Mouse (Mus musculus) kidney, postnatal 0 days (tissue): ENCODE results near the gene Zer1. TPM values are rescaled to one million over a fixed set of nuclear protein-coding genes. Genes with fewer than 3 reads are reported as not detected.

ENCODE experiments used
- ATAC-seq: fragments of 200-750 bp; cut with Nextera tagmentation; replicated peaks from 2 replicates; pipeline ENCODE4 v1.8.0; 2017; ENCODE audit warnings: low read depth, moderate number of reproducible peaks, moderate TSS enrichment, moderate library complexity; ENCODE audit not compliant: low FRiP score
- DNase-seq: peaks from one replicate; pipeline ENCODE4 v3.0.0-alpha.2; 2016; ENCODE audit warnings: low spot score
- H3K27ac ChIP-seq: fragments of 300-500 bp; sonication (generic); 2 replicates; pipeline ENCODE4 v1.5.1; 2014; ENCODE audit warnings: mild to moderate bottlenecking
- H3K27me3 ChIP-seq: fragments of 300-500 bp; sonication (generic); 2 replicates; pipeline ENCODE4 v1.6.1; 2014; ENCODE audit warnings: low read length, mixed read lengths; ENCODE audit not compliant: insufficient read depth
- H3K36me3 ChIP-seq: fragments of 300-500 bp; sonication (generic); 2 replicates; pipeline ENCODE4 v1.6.1; 2014; ENCODE audit warnings: low read length, mixed read lengths; ENCODE audit not compliant: insufficient read depth
- H3K4me1 ChIP-seq: fragments of 300-500 bp; sonication (generic); replicated peaks from 2 replicates; pipeline ENCODE4 v1.6.1; 2014; ENCODE audit warnings: antibody characterized with exemption, low read length, mixed read lengths; ENCODE audit not compliant: insufficient read depth
- H3K4me2 ChIP-seq: fragments of 300-500 bp; sonication (generic); 2 replicates; pipeline ENCODE4 v1.6.1; 2014; ENCODE audit warnings: mild to moderate bottlenecking, low read length, moderate library complexity, mixed read lengths
- H3K4me3 ChIP-seq: fragments of 300-500 bp; sonication (generic); replicated peaks from 2 replicates; pipeline ENCODE4 v1.5.1; 2014; ENCODE audit warnings: low read depth, low read length
- H3K9ac ChIP-seq: fragments of 300-500 bp; sonication (generic); 2 replicates; pipeline ENCODE4 v1.6.1; 2014; ENCODE audit warnings: low read depth, low read length
- H3K9me3 ChIP-seq: fragments of 300-500 bp; sonication (generic); replicated peaks from 2 replicates; pipeline ENCODE4 v1.6.1; 2016; ENCODE audit warnings: low read length, inconsistent platforms, mixed read lengths
- CTCF ChIP-seq: IDR thresholded peaks from 2 replicates; pipeline ENCODE4 v1.5.1; 2016; ENCODE audit warnings: antibody characterized with exemption, low read depth, mild to moderate bottlenecking, moderate library complexity
- WGBS: fragments of 180-500 bp; shearing (Covaris S2); extraction: QIAGEN DNeasy Blood & Tissue Kit; methylation state at CpG from one replicate; pipeline ENCODE4 v1.1.7; 2014; 5-methylcytosine and 5-hydroxymethylcytosine counted together
- polyA plus RNA-seq: library from polyadenylated mRNA; unstranded; fragments of >200 nt; fragmentation: Nextera tagmentation; extraction: Ambion mirVana; gene quantifications from 2 replicates; pipeline ENCODE4 v1.2.1, GENCODE M21; 2015

Gene Zer1
- polyA plus RNA-seq: 4.4 and 4.9 TPM in 2 replicates

DNA sequence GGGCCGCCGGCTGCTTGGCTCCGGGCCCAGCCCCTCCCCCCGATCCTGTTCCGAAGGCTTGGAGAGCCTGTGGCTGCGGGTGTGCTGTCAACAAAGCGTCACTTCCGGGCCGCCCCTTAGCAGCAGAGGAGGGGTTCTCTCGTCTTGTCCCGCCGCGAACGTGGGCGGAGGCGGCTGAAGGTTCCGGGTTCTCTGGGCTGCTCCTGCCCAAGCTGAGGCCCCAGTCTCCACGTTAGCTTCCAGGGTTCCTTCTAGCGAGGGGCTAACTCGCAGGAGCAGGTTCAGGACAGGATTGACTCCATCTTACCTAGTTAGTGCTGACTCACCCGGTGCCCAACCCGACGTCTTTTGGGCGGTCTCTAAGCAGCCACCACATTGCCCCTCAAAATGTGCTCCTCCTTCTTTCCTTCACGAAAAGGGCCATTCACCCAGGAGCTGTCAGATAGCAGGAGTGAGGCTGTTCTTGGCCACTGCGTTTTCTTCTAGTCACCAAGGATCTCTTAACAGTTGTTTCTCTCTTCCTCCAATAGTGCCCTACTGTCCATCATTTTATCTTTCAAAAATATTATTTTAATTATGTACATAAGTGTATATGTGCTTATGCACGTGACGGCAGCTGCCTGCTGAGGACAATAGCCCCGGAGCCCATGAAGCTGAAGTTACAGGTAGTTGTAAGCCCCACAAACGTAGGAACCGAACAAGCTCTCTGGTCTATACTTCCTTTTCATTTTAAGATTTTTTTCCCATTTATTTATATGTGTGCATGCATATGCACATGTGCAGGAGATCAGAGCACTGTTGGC, at the start of gene Zer1:
Gene Zer1 (minus strand): TSS at position 114 of the 803 bp plus-strand sequence.
- 9% methylated on average over 29 of the region's 31 CpGs for WGBS
- Histone ChIP-seq H3K27ac (peak within 1 kb of the TSS; percentile 90), H3K9me3 (no peaks in the 10 kb centered on the region), H3K9ac (peak within 1 kb of the TSS; percentile 88), H3K4me2 (peak within 1 kb of the TSS; percentile 94), H3K4me3 (peak within 1 kb of the TSS; percentile 71), H3K36me3 (no peaks in the 10 kb centered on the region), H3K27me3 (no peaks in the 10 kb centered on the region), H3K4me1 (peaks cover 15% of the 10 kb centered on the region; the same call in 1 of the 2 replicates)
- no peak for TF ChIP-seq CTCF
- peak; percentile 97 for DNase-seq
- peak; percentile 92 for ATAC-seq

DNA sequence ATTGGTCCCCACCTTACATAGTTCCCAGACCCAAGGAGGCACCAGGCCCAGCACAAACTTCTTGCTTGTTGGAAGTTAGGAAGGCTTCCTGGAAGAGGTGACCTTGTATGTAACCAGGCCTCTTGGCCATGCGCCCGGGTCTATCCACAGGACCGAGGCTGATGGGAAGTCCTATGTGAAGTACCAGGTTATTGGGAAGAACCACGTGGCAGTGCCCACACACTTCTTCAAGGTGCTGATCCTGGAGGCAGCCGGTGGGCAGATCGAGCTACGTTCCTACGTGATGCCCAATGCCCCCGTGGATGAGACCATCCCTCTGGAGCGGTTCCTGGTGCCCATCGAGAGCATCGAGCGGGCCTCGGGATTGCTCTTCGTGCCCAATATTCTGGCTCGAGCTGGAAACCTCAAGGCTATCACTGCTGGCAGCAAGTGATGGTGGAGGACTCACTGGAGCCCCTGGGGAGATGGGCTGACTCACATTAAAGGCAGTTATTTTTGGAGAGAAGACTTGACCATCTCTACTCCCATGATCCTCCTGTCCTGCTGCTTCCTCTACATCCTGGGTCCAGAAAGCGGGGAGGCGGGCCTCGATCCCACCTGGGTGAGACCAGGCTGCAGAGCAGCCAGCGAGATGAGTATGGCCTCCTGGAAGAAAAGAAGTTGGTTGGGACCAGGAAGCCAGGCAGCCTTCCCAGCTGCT, 49.3 kb upstream of the Zer1 start:
- DNase-seq: no peak
- WGBS: 95% methylated on average over 20 of the region's 20 CpGs
- ATAC-seq: no peak
- no peaks in the 10 kb centered on the region for H3K9me3 ChIP-seq
- no peak overlapping the region for H3K27ac ChIP-seq
- H3K27me3 ChIP-seq: no peaks in the 10 kb centered on the region
- H3K4me2 ChIP-seq: no peak overlapping the region
- H3K9ac ChIP-seq: no peak overlapping the region
- TF ChIP-seq CTCF: no peak
- H3K4me1 ChIP-seq: peaks cover 15% of the 10 kb centered on the region
- peaks cover 31% of the 10 kb centered on the region for H3K36me3 ChIP-seq
- H3K4me3 ChIP-seq: no peak overlapping the region

DNA sequence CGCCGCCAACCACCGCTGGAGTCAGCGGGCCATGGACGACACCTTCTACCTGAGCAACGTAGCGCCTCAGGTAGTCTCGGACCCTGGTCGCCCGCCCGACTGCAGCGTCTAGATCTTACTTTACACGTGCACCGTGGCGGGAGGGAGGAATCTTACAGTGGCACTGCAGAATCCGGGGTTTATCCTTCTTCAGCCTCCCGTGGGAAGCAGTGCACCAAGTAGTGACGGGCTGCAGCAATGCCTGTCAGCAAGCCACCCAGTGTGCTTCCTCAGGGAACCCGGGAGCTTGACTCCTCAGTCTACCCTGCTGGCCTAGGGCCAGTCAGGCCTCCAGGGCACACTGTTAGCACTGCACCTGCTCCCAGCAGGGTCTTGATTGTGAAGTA, 47.6 kb upstream of the Zer1 start:
- peak; percentile 12; the same call in 1 of the 2 replicates for ATAC-seq
- Histone ChIP-seq H3K4me3 (peak overlapping the region; percentile 62), H3K27ac (peak overlapping the region; percentile 89; the same call in 1 of the 2 replicates), H3K27me3 (no peaks in the 10 kb centered on the region), H3K36me3 (peaks cover 31% of the 10 kb centered on the region), H3K9ac (peak overlapping the region; percentile 72), H3K9me3 (no peaks in the 10 kb centered on the region), H3K4me2 (peak overlapping the region; percentile 97), H3K4me1 (peaks cover 5% of the 10 kb centered on the region)
- TF ChIP-seq CTCF: no peak
- WGBS: under 1% methylated on average over 19 of the region's 19 CpGs
- DNase-seq: no peak

DNA sequence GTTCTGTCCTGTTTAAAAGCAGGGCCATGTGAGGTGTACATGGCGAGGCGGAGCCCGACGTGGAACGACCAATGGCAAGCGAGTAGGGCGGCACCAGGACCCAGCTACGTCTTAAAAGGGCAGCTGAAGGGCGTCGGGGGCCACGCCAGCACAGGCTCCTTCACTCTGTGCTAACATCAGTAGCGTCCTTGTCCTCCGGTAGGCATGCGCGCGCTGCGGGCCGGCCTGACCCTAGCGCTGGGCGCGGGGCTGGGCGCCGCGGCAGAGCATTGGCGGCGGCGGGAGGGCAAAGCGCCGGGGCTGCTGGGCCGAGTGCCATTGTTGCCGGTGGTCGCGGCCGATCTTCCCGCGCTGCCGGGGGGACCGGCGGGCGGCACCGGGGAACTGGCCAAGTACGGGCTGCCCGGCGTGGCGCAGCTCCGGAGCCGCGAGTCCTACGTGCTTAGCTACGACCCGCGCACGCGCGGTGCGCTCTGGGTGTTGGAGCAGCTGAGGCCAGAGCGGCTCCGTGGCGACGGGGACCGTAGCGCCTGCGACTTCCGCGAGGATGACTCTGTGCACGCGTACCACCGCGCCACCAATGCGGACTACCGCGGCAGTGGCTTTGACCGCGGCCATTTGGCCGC, 47.1 kb upstream of the Zer1 start, which contains the start of gene Endog:
Gene Endog (plus strand): TSS at position 123 of the 626 bp plus-strand sequence.
- H3K4me3 ChIP-seq: peak within 1 kb of the TSS; percentile 62
- no peaks in the 10 kb centered on the region for H3K27me3 ChIP-seq
- H3K9me3 ChIP-seq: no peaks in the 10 kb centered on the region
- H3K36me3 ChIP-seq: peaks cover 31% of the 10 kb centered on the region
- peaks cover 5% of the 10 kb centered on the region; the same call in 1 of the 2 replicates for H3K4me1 ChIP-seq
- DNase-seq (peak; percentile 82), ATAC-seq (peak; percentile 89)
- peak within 1 kb of the TSS; percentile 72 for H3K9ac ChIP-seq
- no peak for TF ChIP-seq CTCF
- peak within 1 kb of the TSS; percentile 89 for H3K27ac ChIP-seq
- H3K4me2 ChIP-seq: peak within 1 kb of the TSS; percentile 97
- under 1% methylated on average over 65 of the region's 75 CpGs for WGBS

DNA sequence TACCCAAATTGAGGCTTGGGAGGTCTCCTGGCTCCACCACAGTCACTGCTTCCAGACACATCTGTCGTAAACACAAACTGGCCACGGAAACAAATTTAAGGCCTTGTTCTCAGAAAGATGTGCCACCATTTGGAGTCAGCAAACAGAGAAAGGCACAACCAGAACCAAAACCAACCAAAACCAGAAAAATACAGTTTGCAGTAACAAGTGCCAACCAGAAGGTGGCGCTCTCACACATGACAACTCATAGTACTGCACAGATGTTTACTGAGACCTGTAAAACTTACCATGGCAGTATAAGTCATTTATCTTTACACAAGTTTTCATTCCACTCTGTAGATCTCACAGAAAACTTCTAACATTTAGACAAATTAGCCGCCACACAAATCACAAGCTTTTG, 42.3 kb upstream of the Zer1 start:
- ATAC-seq: no peak
- Histone ChIP-seq H3K4me3 (no peak overlapping the region), H3K36me3 (no peaks in the 10 kb centered on the region), H3K9ac (no peak overlapping the region), H3K27me3 (no peaks in the 10 kb centered on the region), H3K9me3 (no peaks in the 10 kb centered on the region), H3K27ac (no peak overlapping the region), H3K4me1 (no peaks in the 10 kb centered on the region; the same call in 1 of the 2 replicates), H3K4me2 (no peak overlapping the region)
- DNase-seq: no peak
- 63% methylated on average over 4 of the region's 4 CpGs for WGBS
- TF ChIP-seq CTCF: peak; percentile 50
